Mouse (Mus musculus): ENCODE data around the gene Grin2a.
A peak's percentile ranks its signal among the peaks of the same experiment; 100 is the strongest.
"Not testable (repeated sequence)": the region's sequence is repeated elsewhere in the genome, so short reads cannot be mapped to it uniquely, and the experiment has no call there.

Grin2a gene

GRCm38 (mm10) chr16:9663508-9663907 is 331.9 kb downstream of the Grin2a start:
- no peak for DNase-seq (ENCODE audit: low spot score in 2 of 2)

GRCm38 (mm10) chr16:9625652-9626444 is 369.5 kb downstream of the Grin2a start:
- DNase-seq (ENCODE audit: low spot score in 2 of 2): peak in 1 of 2 experiments; percentile 9

- no peak for DNase-seq (ENCODE audit: low spot score in 2 of 2)
Observed at GRCm38 (mm10) chr16:9624346-9624745, 371.0 kb downstream of the Grin2a start.

- no peak for DNase-seq (ENCODE audit: low spot score in 2 of 2)
Observed at GRCm38 (mm10) chr16:9618206-9618605, 377.2 kb downstream of the Grin2a start.

- no peak for DNase-seq (ENCODE audit: low spot score in 2 of 2)
Observed at GRCm38 (mm10) chr16:9617215-9617614, 378.1 kb downstream of the Grin2a start.

GRCm38 (mm10) chr16:9616807-9617206 is 378.6 kb downstream of the Grin2a start:
- no peak for DNase-seq (ENCODE audit: low spot score in 2 of 2)

- DNase-seq (ENCODE audit: low spot score in 2 of 2): not testable (repeated sequence)
Observed at GRCm38 (mm10) chr16:9612596-9612995, 382.8 kb downstream of the Grin2a start.

GRCm38 (mm10) chr16:9607432-9607831 is 387.9 kb downstream of the Grin2a start:
- no peak for DNase-seq (ENCODE audit: low spot score in 2 of 2)

GRCm38 (mm10) chr16:9603983-9604382 is 391.4 kb downstream of the Grin2a start:
- DNase-seq (ENCODE audit: low spot score in 2 of 2): no peak

- DNase-seq (ENCODE audit: low spot score in 2 of 2): no peak
Observed at GRCm38 (mm10) chr16:9602579-9602978, 392.8 kb downstream of the Grin2a start.

GRCm38 (mm10) chr16:9589176-9589575 is 406.2 kb downstream of the Grin2a start:
- DNase-seq (ENCODE audit: low spot score in 2 of 2): no peak

GRCm38 (mm10) chr16:9588431-9588830 is 406.9 kb downstream of the Grin2a start:
- DNase-seq (ENCODE audit: low spot score in 2 of 2): no peak

- DNase-seq (ENCODE audit: low spot score in 2 of 2): no peak
Observed at GRCm38 (mm10) chr16:9583981-9584380, 411.4 kb downstream of the Grin2a start.

- DNase-seq (ENCODE audit: low spot score in 2 of 2): no peak
Observed at GRCm38 (mm10) chr16:9571793-9572192, 423.6 kb downstream of the Grin2a start.

GRCm38 (mm10) chr16:9567286-9567685 is 428.1 kb downstream of the Grin2a start:
- DNase-seq (ENCODE audit: low spot score in 2 of 2): no peak

- no peak for DNase-seq (ENCODE audit: low spot score in 2 of 2)
Observed at GRCm38 (mm10) chr16:9561816-9562215, 433.5 kb downstream of the Grin2a start.

GRCm38 (mm10) chr16:9535196-9535595 is 460.2 kb downstream of the Grin2a start:
- DNase-seq (ENCODE audit: low spot score in 2 of 2): no peak

- DNase-seq (ENCODE audit: low spot score in 2 of 2): no peak
Observed at GRCm38 (mm10) chr16:9533564-9534332, 461.6 kb downstream of the Grin2a start.

GRCm38 (mm10) chr16:9532843-9533532 is 462.4 kb downstream of the Grin2a start:
- no peak for DNase-seq (ENCODE audit: low spot score in 2 of 2)

GRCm38 (mm10) chr16:9527214-9527613 is 468.1 kb downstream of the Grin2a start:
- no peak for DNase-seq (ENCODE audit: low spot score in 2 of 2)

- no peak for DNase-seq (ENCODE audit: low spot score in 2 of 2)
Observed at GRCm38 (mm10) chr16:9523314-9523713, 472.0 kb downstream of the Grin2a start.
